Mouse (Mus musculus) lung, postnatal 36 days (tissue): ENCODE measurements around the gene Rps6ka4.

Source experiments
- DNase-seq: peaks from one replicate; pipeline ENCODE4 v3.0.0; 2022; ENCODE audit warnings: mixed read lengths

The Rps6ka4 gene

DNA sequence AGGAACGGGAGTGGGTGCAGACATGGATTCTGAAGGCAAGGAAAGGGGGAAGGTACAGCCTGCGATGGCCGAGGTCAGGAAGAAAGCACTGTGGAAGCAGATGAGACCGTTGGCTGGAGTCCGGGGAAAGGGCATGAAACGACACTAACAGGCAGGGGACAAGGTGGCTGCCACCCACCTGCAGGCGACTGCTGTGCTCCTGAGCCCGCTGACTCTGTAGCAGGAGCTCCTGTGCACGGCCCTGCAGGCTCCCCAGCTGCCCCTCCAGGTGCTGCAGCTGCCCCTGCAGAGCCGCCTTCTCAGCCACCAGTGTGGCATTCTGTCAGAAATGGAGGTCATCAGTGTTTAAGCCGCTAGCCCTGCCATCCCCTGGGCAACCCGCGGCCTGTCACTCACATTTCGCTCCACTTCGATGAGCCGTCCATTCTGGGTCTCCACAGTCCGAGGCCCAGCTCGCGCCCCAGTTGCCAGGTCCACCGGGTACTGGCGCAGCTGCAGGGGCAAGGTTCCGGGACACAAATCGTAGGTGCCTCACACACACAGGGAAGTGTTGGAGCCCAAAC is 9.2 kb upstream of the Rps6ka4 start:
- DNase-seq = no peak

DNA sequence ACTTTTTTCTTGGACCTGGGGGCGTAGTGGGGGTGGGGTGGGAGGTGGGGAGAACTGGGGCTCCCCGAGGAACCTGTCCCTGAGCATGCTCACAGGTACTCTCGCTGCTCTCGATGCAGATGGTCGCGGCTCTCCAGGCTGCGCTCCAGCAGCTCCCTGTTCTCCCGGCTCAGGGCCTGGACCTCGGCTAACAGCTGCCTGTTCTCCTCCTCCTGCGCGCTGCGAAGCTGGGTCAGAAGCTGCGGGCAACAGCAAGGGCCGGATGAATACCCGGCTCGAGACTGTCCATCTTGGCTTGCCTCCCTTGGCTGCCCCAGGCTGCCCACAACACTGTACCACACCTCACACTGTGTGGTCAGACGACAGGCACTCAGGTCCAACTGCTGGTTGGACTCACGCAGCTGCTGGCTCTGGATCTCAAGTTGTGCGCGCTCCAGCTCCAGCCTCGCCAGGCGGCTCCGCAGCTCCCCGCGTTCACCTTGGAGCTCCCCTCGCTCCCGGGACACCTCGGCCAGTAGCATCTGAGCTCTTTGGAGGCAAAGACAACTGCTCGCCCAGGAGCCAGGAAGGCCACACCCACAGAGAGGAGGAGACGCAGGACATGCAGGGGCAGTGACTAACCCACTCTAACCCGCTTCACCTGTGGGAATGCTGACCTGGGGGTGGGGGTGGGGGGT is 7.5 kb upstream of the Rps6ka4 start:
- peak; percentile 24 for DNase-seq

DNA sequence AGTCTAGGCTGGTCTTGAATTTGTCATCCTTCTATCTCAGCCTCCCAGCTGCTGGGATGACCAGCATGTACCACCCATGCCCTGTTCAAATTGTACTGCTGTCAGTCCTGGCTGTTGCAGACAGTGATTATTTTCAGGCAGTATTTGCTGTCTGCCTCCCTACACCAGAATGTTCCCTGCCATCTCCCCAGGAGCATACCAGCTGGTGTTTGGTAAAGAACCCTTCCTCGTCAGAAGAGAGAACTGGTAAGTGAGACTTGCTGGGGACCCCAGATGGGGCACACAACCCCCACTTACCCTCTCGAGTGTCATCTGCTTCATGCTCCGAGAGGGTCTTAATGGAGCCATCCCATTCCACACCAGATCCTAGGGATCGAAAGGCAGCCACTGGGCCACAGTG is 5.6 kb upstream of the Rps6ka4 start:
- no peak for DNase-seq

DNA sequence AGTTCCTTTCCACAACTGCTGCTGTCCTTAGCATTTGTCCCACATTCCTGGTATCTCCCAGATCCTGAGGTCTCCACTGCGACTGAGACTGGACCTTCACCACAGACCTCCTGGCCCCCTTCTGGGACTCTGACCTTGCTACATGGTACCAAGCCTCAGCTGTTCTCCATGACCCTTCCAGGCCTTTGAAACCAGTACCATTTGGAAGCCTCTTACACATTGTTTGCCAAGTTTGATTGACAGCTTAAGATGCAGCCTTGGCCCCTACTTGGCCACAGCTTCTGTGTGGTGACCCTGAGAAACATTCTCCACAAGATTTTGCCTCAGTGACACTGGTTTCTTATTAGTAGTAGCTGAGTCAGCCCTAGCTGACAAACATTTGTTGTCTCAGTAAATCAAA is 1.9 kb upstream of the Rps6ka4 start:
- no peak for DNase-seq

- no peak for DNase-seq
Observed at GRCm38 (mm10) chr19:6841292-6841597, 809 bp upstream of the Rps6ka4 start.

DNA sequence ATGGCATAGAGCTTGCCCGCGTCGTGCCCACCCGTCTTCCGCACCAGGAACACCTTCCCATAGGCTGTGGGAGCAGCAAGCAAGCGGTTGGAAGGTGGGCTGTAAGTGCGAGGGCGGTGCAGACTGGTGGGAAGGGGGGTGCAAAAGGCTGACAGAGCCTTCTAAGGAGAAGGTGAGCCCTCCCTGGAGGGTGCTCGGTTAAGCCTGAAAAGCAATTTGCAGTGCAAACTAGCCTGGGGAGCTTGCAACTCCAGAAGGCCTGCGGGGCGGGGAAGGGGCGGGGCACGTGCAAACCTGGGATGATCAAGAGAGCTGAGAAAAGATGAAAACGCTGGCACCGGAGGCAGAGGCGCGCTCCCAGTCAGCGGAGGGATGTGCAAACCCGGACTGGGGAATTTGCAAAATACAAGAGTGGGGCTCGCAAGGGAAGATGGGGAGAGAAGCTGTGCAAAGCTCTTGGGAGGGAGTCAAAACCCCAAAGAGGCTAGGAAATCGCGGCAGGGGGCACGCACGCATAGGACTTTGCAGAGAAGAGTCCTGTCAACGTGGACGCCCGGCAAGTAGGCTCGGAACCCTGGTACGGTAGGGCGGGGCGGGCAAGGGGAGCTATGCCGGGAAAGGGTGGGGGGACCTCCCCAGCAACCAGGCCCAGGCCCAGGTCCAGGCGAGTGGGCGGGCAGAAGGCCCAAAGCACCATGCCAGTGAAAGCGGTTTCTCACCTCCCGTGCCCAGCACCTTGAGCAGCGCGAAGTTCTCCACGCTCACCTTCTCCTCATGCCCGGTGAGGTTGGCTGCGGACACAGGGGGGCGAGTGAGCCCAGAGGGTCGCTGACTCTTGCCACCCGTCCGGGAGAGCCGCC is 591 bp downstream of the Rps6ka4 start:
- peak; percentile 59 for DNase-seq

- no peak for DNase-seq
Observed at GRCm38 (mm10) chr19:6832363-6832762, 8.1 kb downstream of the Rps6ka4 start.

GRCm38 (mm10) chr19:6831331-6831730 is 9.1 kb downstream of the Rps6ka4 start:
- DNase-seq = no peak

DNA sequence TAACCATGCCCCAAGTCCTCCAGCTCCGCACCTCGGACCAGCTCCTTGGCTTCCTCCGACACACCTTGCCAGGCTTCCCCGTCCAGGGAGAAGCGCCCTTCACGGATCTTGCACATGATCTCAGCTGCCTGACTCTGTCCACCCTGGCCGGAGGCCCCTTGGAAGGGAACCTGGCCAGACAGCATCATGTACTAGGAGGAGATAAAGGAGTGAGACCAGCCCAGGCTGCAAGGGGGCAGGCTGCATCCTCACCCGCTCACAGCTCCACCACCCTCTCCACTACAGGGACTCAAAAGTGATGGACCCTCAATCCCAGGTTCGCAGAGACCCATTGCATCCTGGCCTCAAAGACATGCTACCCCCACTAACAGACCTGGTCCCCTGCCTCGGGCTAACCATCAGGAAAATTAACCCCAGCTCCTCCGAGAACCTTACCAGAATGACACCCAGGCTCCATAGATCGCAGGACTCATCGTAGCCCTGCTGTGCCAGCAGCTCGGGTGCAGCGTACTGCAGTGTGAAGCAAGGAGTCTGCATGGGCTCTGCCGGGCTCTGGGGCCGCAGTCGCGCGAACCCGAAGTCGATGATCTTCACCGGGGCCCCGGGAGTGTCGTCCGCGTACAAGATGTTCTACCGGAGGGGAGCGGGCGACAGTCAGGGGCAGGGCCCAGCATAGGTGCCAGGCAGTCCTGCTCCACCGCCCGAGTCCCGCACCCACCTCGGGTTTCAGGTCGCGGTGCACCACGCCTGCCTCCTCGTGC is 9.7 kb downstream of the Rps6ka4 start:
- DNase-seq = no peak

DNA sequence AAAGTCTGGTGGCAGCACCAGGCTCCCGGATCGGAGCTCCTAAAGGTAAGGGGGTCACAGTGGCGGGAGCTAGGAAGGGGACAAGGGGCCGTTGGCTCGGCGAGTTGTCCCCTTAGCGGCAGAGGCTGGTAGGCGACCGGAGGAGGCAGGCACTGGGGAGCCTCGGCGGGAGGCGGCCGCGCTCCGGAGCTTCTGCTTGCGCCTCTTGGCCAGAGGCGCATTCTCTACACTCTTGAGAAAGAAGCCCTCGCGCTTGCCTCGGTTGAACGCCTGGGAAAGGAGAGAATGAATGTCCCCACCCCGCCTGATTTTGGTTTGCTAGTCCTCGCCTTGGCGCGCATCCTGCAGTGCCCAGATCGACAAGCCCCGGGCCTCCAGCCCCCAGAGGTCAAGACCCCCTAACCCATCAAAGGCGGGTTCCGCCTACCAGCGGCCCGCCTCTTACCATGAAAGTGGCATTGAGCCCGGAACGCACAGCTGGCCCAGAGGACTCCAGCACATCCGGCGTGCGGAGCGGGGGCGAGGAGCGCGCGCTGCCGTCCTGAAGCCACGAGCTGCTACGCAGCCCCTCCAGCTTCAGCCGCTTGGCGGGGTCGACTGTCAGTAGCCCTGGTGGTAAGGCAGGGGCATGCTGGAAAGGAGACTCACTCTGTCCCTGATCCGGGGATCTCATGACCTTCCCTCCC is 10.4 kb downstream of the Rps6ka4 start:
- no peak for DNase-seq

DNA sequence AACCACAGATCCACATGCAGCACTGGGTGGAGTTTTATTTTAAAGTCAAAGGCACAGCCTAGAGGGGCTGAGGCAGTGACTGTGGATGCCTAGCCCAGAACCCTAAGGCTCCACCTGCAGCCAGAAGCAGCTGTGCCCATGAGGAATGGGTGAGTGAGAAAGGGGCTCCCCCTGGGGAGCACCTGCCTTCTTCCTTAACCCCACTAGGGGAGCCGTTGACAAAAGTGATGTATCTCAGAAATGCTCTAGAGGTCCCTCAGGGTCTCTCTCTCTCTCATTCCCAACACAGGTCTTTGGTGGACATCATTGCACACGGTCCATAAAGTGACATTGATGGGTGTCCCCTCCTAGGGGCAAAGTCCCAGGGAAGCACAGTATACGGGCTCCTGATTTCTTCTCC is 11.4 kb downstream of the Rps6ka4 start:
- no peak for DNase-seq

DNA sequence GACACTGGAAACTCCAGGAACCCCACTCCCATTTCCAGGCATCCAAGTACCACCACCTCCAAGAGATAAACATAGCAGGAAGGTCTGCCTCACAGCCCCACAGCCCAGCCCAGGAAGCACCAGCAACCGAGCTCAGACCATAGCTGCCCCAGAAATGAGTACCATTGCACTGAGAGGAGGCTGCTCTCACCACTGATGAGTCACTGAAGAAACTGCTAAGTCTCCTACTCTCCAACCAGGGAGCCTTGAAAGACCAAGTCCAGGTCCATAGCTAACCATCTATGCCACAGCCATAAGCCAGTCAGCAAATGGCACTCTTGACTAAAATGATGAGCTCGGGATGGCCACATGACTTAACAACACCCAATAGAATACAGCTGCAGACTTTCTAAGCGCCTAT is 13.8 kb downstream of the Rps6ka4 start:
- no peak for DNase-seq

GRCm38 (mm10) chr19:6825384-6825783 is 15.1 kb downstream of the Rps6ka4 start:
- DNase-seq = no peak

GRCm38 (mm10) chr19:6820538-6821195 is 19.8 kb downstream of the Rps6ka4 start:
- DNase-seq = no peak

- no peak for DNase-seq
Observed at GRCm38 (mm10) chr19:6819143-6819827, 21.2 kb downstream of the Rps6ka4 start.

DNA sequence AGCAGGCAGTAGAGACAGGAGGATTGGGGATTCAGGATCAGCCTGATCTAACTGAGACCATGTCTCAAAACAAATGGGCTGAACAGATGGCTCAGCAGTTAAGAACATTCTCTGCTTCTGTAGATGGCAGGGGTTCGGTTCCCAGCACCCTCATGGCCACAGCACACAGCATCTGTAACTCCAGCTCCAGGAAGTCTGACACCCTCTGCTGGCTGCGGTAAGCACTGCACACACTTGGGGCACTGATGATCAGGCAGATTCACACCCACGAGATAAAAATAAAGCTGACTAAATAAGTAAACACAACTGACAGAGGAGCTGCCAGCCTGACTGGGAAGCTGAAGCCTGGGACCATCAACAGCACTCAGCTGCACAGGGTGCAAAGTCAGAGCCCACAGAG is 25.5 kb downstream of the Rps6ka4 start:
- no peak for DNase-seq

DNA sequence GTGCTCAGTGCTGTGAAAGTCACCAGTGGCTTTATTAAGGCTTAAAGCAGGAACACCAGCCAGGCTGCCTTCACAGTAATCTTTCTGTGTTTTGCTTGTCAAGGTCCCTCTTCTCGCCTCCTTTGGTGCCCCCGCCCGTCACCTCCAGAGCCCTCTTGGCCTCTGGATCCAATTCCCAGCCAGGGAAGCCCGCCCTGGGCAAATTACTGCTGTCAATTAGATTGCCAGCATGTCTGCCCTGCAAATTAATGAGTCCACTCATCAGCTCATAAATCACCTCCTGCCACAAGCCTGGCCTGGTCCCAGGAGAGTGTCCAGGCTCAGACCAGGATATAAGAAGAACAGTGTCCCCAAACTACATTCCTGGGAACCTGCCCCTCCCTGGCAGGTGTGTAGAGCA is 26.1 kb downstream of the Rps6ka4 start:
- DNase-seq = no peak
